10 mouse cellular contexts compared by ENCODE assay signal in genomic region chr11:94339732-94340585, GRCm38 (mm10). TPM values are rescaled to one million over a fixed set of nuclear protein-coding genes. Genes with fewer than 3 reads are reported as not detected.
A peak's percentile ranks its signal among the peaks of the same experiment; 100 is the strongest.
DNase-seq lines count a peak whose midpoint lies in the region; ATAC-seq and TF ChIP-seq lines count a peak whose summit lies in the region.
"Had no signal": no experiment of that assay in that cellular context is flagged by ENCODE, and none has a peak within 500 bp of the region (broad histone marks: within the 10 kb centered on the region; RNA-seq: fewer than 3 reads in every experiment).

No protein-coding gene starts in this region.

- TF ChIP-seq CTCF in left cerebral cortex, adult 2 months (IDR thresholded peaks at IDR 0.05) = peak; percentile 75
- TF ChIP-seq CTCF in liver, postnatal 0 days (IDR thresholded peaks at IDR 0.05; ENCODE audit: low read depth) = peak; percentile 85

- no peak overlapping the region for H3K9ac ChIP-seq in forebrain, embryonic 14.5 days (ENCODE audit: low read length)
- no peak overlapping the region for H3K9ac ChIP-seq in liver, postnatal 0 days (replicated peaks)
- H3K9ac ChIP-seq in neural tube, embryonic 11.5 days (ENCODE audit: low read length) = no peak overlapping the region
- H3K9ac ChIP-seq: embryonic facial prominence, embryonic 15.5 days had no signal

- peaks cover 9% of the 10 kb centered on the region; the same call in 1 of the 2 replicates for H3K4me1 ChIP-seq in forebrain, embryonic 14.5 days (ENCODE audit: control insufficient read depth, insufficient read depth, low read length)
- H3K4me1 ChIP-seq in liver, postnatal 0 days (ENCODE audit: insufficient read depth) = peaks cover 3% of the 10 kb centered on the region; the same call in 1 of the 2 replicates
- peaks cover 33% of the 10 kb centered on the region for H3K4me1 ChIP-seq in neural tube, embryonic 11.5 days (ENCODE audit: control insufficient read depth, insufficient read depth, low read length)

- DNase-seq in left cerebral cortex, adult 2 months (ENCODE audit: extremely low spot score in 1 of 2, low spot score in 2 of 2) = peak; percentile 46 to 49
- no peak for DNase-seq in left cerebral cortex, adult 11 months (ENCODE audit: low spot score)
- DNase-seq in cerebellum, adult 11 months = peak; percentile 56
- peak; percentile 91 for DNase-seq in forebrain, embryonic 14.5 days (ENCODE audit: low spot score)
- DNase-seq in kidney, adult 9 months = peak; percentile 71
- peak; percentile 55 for DNase-seq in liver, postnatal 0 days
- DNase-seq in neural tube, embryonic 11.5 days (ENCODE audit: low spot score) = peak; percentile 77
- DNase-seq in ovary, postnatal 14 days (ENCODE audit: low spot score) = no peak

- H3K36me3 ChIP-seq in forebrain, embryonic 14.5 days (ENCODE audit: control insufficient read depth, insufficient read depth, low read length) = peaks cover 43% of the 10 kb centered on the region
- peaks cover 25% of the 10 kb centered on the region for H3K36me3 ChIP-seq in liver, postnatal 0 days (replicated peaks; ENCODE audit: insufficient read depth, low read length)
- H3K36me3 ChIP-seq in neural tube, embryonic 11.5 days (ENCODE audit: control insufficient read depth, insufficient read depth, low read length) = peaks cover 8% of the 10 kb centered on the region

- no peak overlapping the region for H3K4me3 ChIP-seq in left cerebral cortex, adult 2 months
- no peak overlapping the region for H3K4me3 ChIP-seq in forebrain, embryonic 14.5 days (ENCODE audit: low read depth, low read length)
- no peak overlapping the region for H3K4me3 ChIP-seq in liver, postnatal 0 days (ENCODE audit: low read depth, low read length)
- H3K4me3 ChIP-seq in neural tube, embryonic 11.5 days (ENCODE audit: low read depth, low read length) = no peak overlapping the region
- H3K4me3 ChIP-seq: embryonic facial prominence, embryonic 15.5 days; megakaryocyte, embryonic 14.5 days had no signal

- intact Hi-C loops in left cerebral cortex, adult 2 months (cut with DNase I) = loop anchor here (1.0 to 2.0 kb wide), 2 partner anchors 65 to 146 kb away; partner anchors contain the start of gene Spata20

- WGBS in forebrain, embryonic 14.5 days = 58% methylated on average over 18 of the region's 18 CpGs
- WGBS in liver, postnatal 0 days (ENCODE audit: insufficient replicate concordance) = 65% methylated on average over 18 of the region's 18 CpGs
- WGBS in neural tube, embryonic 11.5 days = 58% methylated on average over 18 of the region's 18 CpGs

- no peak for TF ChIP-seq EP300 in liver, postnatal 0 days (IDR thresholded peaks at IDR 0.05; ENCODE audit: low read depth)

- no peaks in the 10 kb centered on the region for H3K27me3 ChIP-seq in forebrain, embryonic 14.5 days (replicated peaks; ENCODE audit: control insufficient read depth, insufficient read depth, low read length)
- H3K27me3 ChIP-seq in liver, postnatal 0 days (ENCODE audit: insufficient read depth, low read length) = no peaks in the 10 kb centered on the region
- H3K27me3 ChIP-seq in neural tube, embryonic 11.5 days (ENCODE audit: control insufficient read depth, insufficient read depth, low read length) = no peaks in the 10 kb centered on the region
- H3K27me3 ChIP-seq: embryonic facial prominence, embryonic 15.5 days had no signal

- ATAC-seq in forebrain, embryonic 14.5 days = peak; percentile 90
- peak; percentile 72 for ATAC-seq in liver, postnatal 0 days
- ATAC-seq in neural tube, embryonic 11.5 days (ENCODE audit: insufficient read depth, low FRiP score, low TSS enrichment) = peak; percentile 40; the same call in 1 of the 2 replicates

- H3K9me3 ChIP-seq in forebrain, embryonic 14.5 days (replicated peaks; ENCODE audit: control insufficient read depth, low read length) = no peaks in the 10 kb centered on the region
- H3K9me3 ChIP-seq in liver, postnatal 0 days (ENCODE audit: low read length) = no peaks in the 10 kb centered on the region
- H3K9me3 ChIP-seq in neural tube, embryonic 11.5 days (ENCODE audit: control insufficient read depth, low read length) = no peaks in the 10 kb centered on the region
- H3K9me3 ChIP-seq: embryonic facial prominence, embryonic 15.5 days; megakaryocyte, embryonic 14.5 days had no signal

- H3K4me2 ChIP-seq in forebrain, embryonic 14.5 days (ENCODE audit: low read length) = no peak overlapping the region
- H3K4me2 ChIP-seq in liver, postnatal 0 days (ENCODE audit: low read depth, low read length) = no peak overlapping the region
- H3K4me2 ChIP-seq in neural tube, embryonic 11.5 days (ENCODE audit: low read depth) = no peak overlapping the region
- H3K4me2 ChIP-seq: embryonic facial prominence, embryonic 15.5 days had no signal

- no peak overlapping the region for H3K27ac ChIP-seq in left cerebral cortex, adult 2 months
- peak overlapping the region; percentile 17; the same call in 1 of the 2 replicates for H3K27ac ChIP-seq in forebrain, embryonic 14.5 days (ENCODE audit: low read depth, low read length)
- no peak overlapping the region for H3K27ac ChIP-seq in liver, postnatal 0 days (ENCODE audit: low read depth)
- no peak overlapping the region for H3K27ac ChIP-seq in neural tube, embryonic 11.5 days (ENCODE audit: low read depth, low read length)
- H3K27ac ChIP-seq: embryonic facial prominence, embryonic 15.5 days had no signal

RNA-seq across cellular contexts. Expression of gene Ankrd40, which starts 12.2 kb away (rescaled TPM):
- total RNA-seq in left cerebral cortex, adult 2 months (2021) = 100 to 1,000 TPM; 125 to 126 TPM
- polyA plus RNA-seq in forebrain, embryonic 14.5 days (2014; fragmentation: Nextera tagmentation; extraction: Ambion mirVana) = 10.2 and 10.3 TPM in 2 replicates
- polyA plus RNA-seq in liver, postnatal 0 days (2015; fragmentation: Nextera tagmentation; extraction: Ambion mirVana) = 8.5 and 9.5 TPM in 2 replicates
- 22.9 and 23.4 TPM in 2 replicates for polyA plus RNA-seq in neural tube, embryonic 11.5 days (2014; fragmentation: Nextera tagmentation; extraction: Ambion mirVana)

RNA-seq across cellular contexts. Expression of gene Luc7l3, which starts 18.2 kb away (rescaled TPM):
- total RNA-seq in left cerebral cortex, adult 2 months (2021) = 100 to 1,000 TPM; 123 to 124 TPM
- 89.6 and 104 TPM in 2 replicates for polyA plus RNA-seq in forebrain, embryonic 14.5 days (2014; fragmentation: Nextera tagmentation; extraction: Ambion mirVana)
- polyA plus RNA-seq in liver, postnatal 0 days (2015; fragmentation: Nextera tagmentation; extraction: Ambion mirVana) = 35.8 and 36.5 TPM in 2 replicates
- polyA plus RNA-seq in neural tube, embryonic 11.5 days (2014; fragmentation: Nextera tagmentation; extraction: Ambion mirVana) = 114 and 116 TPM in 2 replicates

RNA-seq across cellular contexts. Expression of gene Abcc3, which starts 52.8 kb away (rescaled TPM):
- total RNA-seq in left cerebral cortex, adult 2 months (2021) = 1 to 10 TPM; 1.6 to 2.4 TPM
- polyA plus RNA-seq in forebrain, embryonic 14.5 days (2014; fragmentation: Nextera tagmentation; extraction: Ambion mirVana) = 0.27 and 1.7 TPM in 2 replicates
- 6.7 and 8.3 TPM in 2 replicates for polyA plus RNA-seq in liver, postnatal 0 days (2015; fragmentation: Nextera tagmentation; extraction: Ambion mirVana)
- polyA plus RNA-seq in neural tube, embryonic 11.5 days (2014; fragmentation: Nextera tagmentation; extraction: Ambion mirVana) = 0.60 and 1.2 TPM in 2 replicates

RNA-seq across cellular contexts. Expression of gene Gm21885, which starts 58.3 kb away (rescaled TPM):
- not detected for total RNA-seq in left cerebral cortex, adult 2 months (2021)
- polyA plus RNA-seq in forebrain, embryonic 14.5 days (2014; fragmentation: Nextera tagmentation; extraction: Ambion mirVana) = not detected in 2 replicates
- 0.42 and 0.43 TPM in 2 replicates for polyA plus RNA-seq in liver, postnatal 0 days (2015; fragmentation: Nextera tagmentation; extraction: Ambion mirVana)
- 0.43 TPM in 1 of 2 replicates, not detected in the other for polyA plus RNA-seq in neural tube, embryonic 11.5 days (2014; fragmentation: Nextera tagmentation; extraction: Ambion mirVana)
- polyA plus RNA-seq: embryonic facial prominence, embryonic 15.5 days had no signal

Comparison
In these comparisons a context has a peak if more than half of its experiments do, and no peak if none do; other contexts are left out.
1. DNase-seq: peak in left cerebral cortex, adult 2 months (2 of 2), cerebellum, adult 11 months (single experiment), forebrain, embryonic 14.5 days (single experiment), kidney, adult 9 months (single experiment), liver, postnatal 0 days (single experiment) and neural tube, embryonic 11.5 days (single experiment); none in left cerebral cortex, adult 11 months (single experiment) and ovary, postnatal 14 days (single experiment).
2. ATAC-seq: peak in every context shown above with its lines; median percentile 90 in forebrain, embryonic 14.5 days; 72 in liver, postnatal 0 days; 40 in neural tube, embryonic 11.5 days.